Mouse (Mus musculus): ENCODE measurements around the gene Phf21a. TPM values are rescaled to one million over a fixed set of nuclear protein-coding genes. Genes with fewer than 3 reads are reported as not detected.

Phf21a gene
- polyA plus RNA-seq, 1 experiment from 2014 or later = 2.6 TPM

GRCm38 (mm10) chr2:92361795-92362194 lies 268.9 kb downstream of the Phf21a start:
- no peak overlapping the region for H3K9ac ChIP-seq
- H3K4me3 ChIP-seq (replicated peaks) = no peak overlapping the region
- WGBS (ENCODE audit: insufficient replicate concordance) = 62% methylated on average over 8 of the region's 8 CpGs
- H3K27me3 ChIP-seq = 0 out of 2 replicates have a peak, but pooled peaks cover 2% of the 10 kb centered on the region
- no peak overlapping the region for H3K27ac ChIP-seq (replicated peaks)
- H3K36me3 ChIP-seq (replicated peaks) = peaks cover 5% of the 10 kb centered on the region; the same call in 1 of the 2 replicates
- no peaks in the 10 kb centered on the region; the same call in 1 of the 2 replicates for H3K4me1 ChIP-seq (replicated peaks)
- H3K9me3 ChIP-seq (replicated peaks) = no peaks in the 10 kb centered on the region
- no peak overlapping the region for H3K4me2 ChIP-seq
- ATAC-seq (ENCODE audit: insufficient read depth) = no peak

GRCm38 (mm10) chr2:92362571-92363228 lies 269.8 kb downstream of the Phf21a start:
- Histone ChIP-seq H3K4me2 (no peak overlapping the region), H3K27ac (replicated peaks) (no peak overlapping the region), H3K4me1 (replicated peaks) (no peaks in the 10 kb centered on the region; the same call in 1 of the 2 replicates), H3K9ac (no peak overlapping the region), H3K4me3 (replicated peaks) (no peak overlapping the region), H3K36me3 (replicated peaks) (peaks cover 5% of the 10 kb centered on the region; the same call in 1 of the 2 replicates), H3K27me3 (0 out of 2 replicates have a peak, but pooled peaks cover 8% of the 10 kb centered on the region), H3K9me3 (replicated peaks) (no peaks in the 10 kb centered on the region)
- WGBS (ENCODE audit: insufficient replicate concordance) = 73% methylated on average over 6 of the region's 6 CpGs
- no peak for ATAC-seq (ENCODE audit: insufficient read depth)

- peaks cover 22% of the 10 kb centered on the region for H3K27me3 ChIP-seq
- H3K4me2 ChIP-seq = no peak overlapping the region
- no peak overlapping the region for H3K27ac ChIP-seq (replicated peaks)
- no peak for ATAC-seq (ENCODE audit: insufficient read depth)
- H3K4me1 ChIP-seq (replicated peaks) = no peaks in the 10 kb centered on the region; the same call in 1 of the 2 replicates
- H3K36me3 ChIP-seq (replicated peaks) = no peaks in the 10 kb centered on the region
- WGBS (ENCODE audit: insufficient replicate concordance) = 71% methylated on average over 4 of the region's 4 CpGs
- no peak overlapping the region for H3K9ac ChIP-seq
- no peaks in the 10 kb centered on the region for H3K9me3 ChIP-seq (replicated peaks)
- H3K4me3 ChIP-seq (replicated peaks) = no peak overlapping the region
These were observed 271.2 kb downstream of the Phf21a start for GRCm38 (mm10) chr2:92364086-92364485.

DNA sequence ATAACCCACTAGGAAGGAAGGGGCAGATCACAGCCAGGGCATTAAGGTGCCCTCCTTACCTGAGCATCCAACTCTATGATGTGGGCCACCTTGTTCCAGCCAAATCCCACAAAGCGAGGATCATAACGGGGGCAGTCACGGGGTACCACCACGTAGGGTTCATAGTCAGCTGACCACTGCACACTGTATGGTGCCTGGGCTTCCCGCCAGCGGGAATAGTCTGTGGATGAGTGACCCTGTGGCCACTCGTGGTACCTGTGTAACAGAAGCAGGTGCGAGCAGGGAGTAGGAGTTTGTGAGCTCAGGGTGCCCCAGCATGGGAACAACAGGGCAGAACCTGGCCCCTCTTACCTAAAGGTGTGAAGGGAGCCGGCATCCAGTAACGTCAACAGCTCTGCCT lies 272.7 kb downstream of the Phf21a start:
- peaks cover 3% of the 10 kb centered on the region for H3K4me1 ChIP-seq (replicated peaks)
- H3K27ac ChIP-seq (replicated peaks) = no peak overlapping the region
- H3K4me2 ChIP-seq = no peak overlapping the region
- H3K4me3 ChIP-seq (replicated peaks) = no peak overlapping the region
- H3K27me3 ChIP-seq = peaks cover 37% of the 10 kb centered on the region
- no peaks in the 10 kb centered on the region for H3K9me3 ChIP-seq (replicated peaks)
- no peak overlapping the region for H3K9ac ChIP-seq
- ATAC-seq (ENCODE audit: insufficient read depth) = no peak
- H3K36me3 ChIP-seq (replicated peaks) = no peaks in the 10 kb centered on the region
- WGBS (ENCODE audit: insufficient replicate concordance) = 73% methylated on average over 10 of the region's 10 CpGs

DNA sequence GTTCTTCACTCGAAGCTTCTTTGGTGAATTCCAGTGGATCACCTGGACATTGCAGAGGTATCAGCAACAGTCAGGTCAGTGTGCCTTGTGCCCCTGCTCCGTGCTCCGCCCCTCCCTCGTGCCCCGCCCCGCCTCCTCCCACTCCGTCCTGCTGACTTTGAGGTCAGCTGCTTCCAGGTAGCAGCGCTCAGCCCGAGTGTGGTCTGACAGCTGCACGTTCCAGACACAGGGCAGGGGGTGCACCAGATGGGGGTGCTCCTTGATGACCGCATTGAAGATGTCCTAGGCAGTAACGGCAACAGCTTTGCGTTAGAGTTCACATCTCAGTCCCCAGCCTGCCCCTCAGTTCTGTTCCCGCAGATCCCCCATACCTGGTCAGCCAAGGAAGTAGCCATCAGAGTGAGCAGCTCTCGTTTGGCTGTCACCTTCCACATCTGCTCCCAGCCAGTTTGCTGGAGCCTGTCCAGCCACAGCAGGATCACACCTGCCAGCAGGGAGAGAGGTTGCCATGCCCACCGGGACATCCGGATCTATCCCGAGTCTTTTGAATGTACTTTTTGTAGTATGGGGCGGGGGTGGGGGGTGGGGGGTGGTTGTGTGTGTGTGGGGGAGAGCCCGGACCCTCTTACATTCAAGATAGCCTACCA lies 274.6 kb downstream of the Phf21a start:
- no peak for ATAC-seq (ENCODE audit: insufficient read depth)
- Histone ChIP-seq H3K9ac (no peak overlapping the region), H3K4me1 (replicated peaks) (peaks cover 14% of the 10 kb centered on the region), H3K4me3 (replicated peaks) (no peak overlapping the region), H3K27ac (replicated peaks) (no peak overlapping the region), H3K9me3 (replicated peaks) (no peaks in the 10 kb centered on the region), H3K4me2 (no peak overlapping the region), H3K27me3 (peaks cover 56% of the 10 kb centered on the region), H3K36me3 (replicated peaks) (no peaks in the 10 kb centered on the region)
- 30% methylated on average over 20 of the region's 20 CpGs for WGBS (ENCODE audit: insufficient replicate concordance)

DNA sequence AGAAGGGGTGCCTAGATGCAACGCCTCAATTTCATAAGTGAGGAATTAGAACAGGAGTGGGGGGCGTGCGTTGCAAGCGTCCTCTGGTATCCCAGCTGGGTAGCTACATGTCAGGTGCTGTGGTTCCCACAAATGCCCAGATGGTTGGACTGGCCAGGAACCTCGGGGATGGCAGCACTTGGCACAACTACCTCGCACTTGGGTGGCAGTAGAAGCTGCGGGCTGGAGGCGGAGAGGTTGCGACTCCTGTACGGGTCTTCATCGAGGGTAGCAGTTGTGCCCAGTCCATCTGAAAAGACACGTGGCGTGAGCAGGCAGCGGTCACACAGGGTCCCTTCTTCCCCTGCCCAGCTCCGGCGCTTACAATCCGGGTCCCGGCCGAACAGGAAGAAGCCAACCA lies 277.5 kb downstream of the Phf21a start:
- Histone ChIP-seq H3K27ac (replicated peaks) (no peak overlapping the region), H3K4me1 (replicated peaks) (peaks cover 30% of the 10 kb centered on the region)

DNA sequence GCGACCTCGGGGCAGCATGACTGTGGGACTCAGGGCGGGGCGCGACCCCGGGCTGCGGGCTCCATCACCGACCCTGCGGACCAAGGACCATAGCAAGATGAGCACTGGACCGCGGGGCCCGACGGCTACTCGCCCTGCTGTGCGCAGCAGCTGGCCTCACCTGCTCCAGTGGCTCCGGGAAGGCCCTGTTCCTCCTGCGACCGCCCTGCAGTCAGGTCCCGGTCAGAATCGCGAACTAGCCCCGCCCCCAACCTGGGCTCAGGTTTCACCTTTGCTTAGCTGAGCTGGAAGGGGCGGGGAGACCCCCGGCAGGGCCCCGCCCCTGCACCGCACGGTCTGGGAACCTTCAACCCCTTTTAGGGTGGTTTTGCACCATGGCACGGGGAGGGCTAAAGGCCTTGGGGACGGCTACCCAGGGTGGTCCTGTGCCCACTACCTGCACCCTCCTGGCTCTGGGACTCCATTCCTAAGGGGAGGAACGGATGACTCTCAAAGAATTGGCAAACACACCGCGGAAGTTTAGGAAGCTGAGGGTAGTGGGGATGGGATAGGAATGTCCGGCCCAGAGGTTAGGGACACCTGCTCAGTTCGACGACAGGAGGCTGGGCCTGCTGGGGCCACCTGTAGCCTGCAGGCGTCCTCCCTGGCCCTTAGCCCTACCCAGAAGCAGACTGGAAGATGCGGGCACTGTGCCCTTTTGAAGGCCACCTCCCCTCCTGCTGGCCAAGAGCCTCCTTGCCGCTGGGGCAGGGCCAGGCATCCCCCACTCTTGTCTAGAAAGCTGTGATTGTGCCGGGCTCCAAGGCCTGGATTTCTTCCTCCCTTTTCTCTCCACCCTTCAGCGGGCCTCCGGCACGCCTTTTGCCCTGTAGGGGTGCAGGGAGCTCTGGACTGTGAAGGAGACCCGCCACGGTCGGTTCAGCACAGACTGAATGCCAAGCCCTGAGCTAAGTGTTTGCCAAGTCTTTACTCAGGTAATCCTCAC lies 278.2 kb downstream of the Phf21a start:
- Histone ChIP-seq H3K4me3 (replicated peaks) (peak overlapping the region; percentile 50), H3K36me3 (replicated peaks) (no peaks in the 10 kb centered on the region), H3K4me1 (replicated peaks) (peaks cover 36% of the 10 kb centered on the region), H3K27me3 (peaks cover 71% of the 10 kb centered on the region), H3K4me2 (peak overlapping the region; percentile 61), H3K27ac (replicated peaks) (no peak overlapping the region), H3K9ac (peak overlapping the region; percentile 37), H3K9me3 (replicated peaks) (no peaks in the 10 kb centered on the region)
- WGBS (ENCODE audit: insufficient replicate concordance) = 13% methylated on average over 45 of the region's 45 CpGs
- ATAC-seq (ENCODE audit: insufficient read depth) = 0 out of 2 replicates have a peak, but pooled peaks have one; percentile 1

More for the DNA sequence above, 277.5 kb downstream of the Phf21a start:
- peak overlapping the region; percentile 37 for H3K9ac ChIP-seq
- no peaks in the 10 kb centered on the region for H3K36me3 ChIP-seq (replicated peaks)
- H3K9me3 ChIP-seq (replicated peaks) = no peaks in the 10 kb centered on the region
- peak overlapping the region; percentile 61 for H3K4me2 ChIP-seq
- ATAC-seq (ENCODE audit: insufficient read depth) = no peak
- peaks cover 71% of the 10 kb centered on the region for H3K27me3 ChIP-seq
- H3K4me3 ChIP-seq (replicated peaks) = peak overlapping the region; percentile 50
- WGBS (ENCODE audit: insufficient replicate concordance) = 17% methylated on average over 19 of the region's 19 CpGs

GRCm38 (mm10) chr2:92371971-92372690 lies 279.2 kb downstream of the Phf21a start:
- H3K27ac ChIP-seq (replicated peaks) = no peak overlapping the region
- no peak overlapping the region for H3K4me3 ChIP-seq (replicated peaks)
- no peaks in the 10 kb centered on the region for H3K9me3 ChIP-seq (replicated peaks)
- H3K27me3 ChIP-seq = peaks cover 66% of the 10 kb centered on the region
- 0 out of 2 replicates have a peak, but pooled peaks cover 2% of the 10 kb centered on the region for H3K36me3 ChIP-seq (replicated peaks)
- WGBS (ENCODE audit: insufficient replicate concordance) = 53% methylated on average over 10 of the region's 10 CpGs
- H3K4me1 ChIP-seq (replicated peaks) = peaks cover 40% of the 10 kb centered on the region
- ATAC-seq (ENCODE audit: insufficient read depth) = no peak
- H3K9ac ChIP-seq = no peak overlapping the region
- H3K4me2 ChIP-seq = no peak overlapping the region

GRCm38 (mm10) chr2:92372767-92373436 lies 280.0 kb downstream of the Phf21a start:
- peaks cover 40% of the 10 kb centered on the region for H3K4me1 ChIP-seq (replicated peaks)
- H3K36me3 ChIP-seq (replicated peaks) = peaks cover 10% of the 10 kb centered on the region; the same call in 1 of the 2 replicates
- no peak overlapping the region; the same call in 1 of the 2 replicates for H3K4me2 ChIP-seq
- no peaks in the 10 kb centered on the region for H3K9me3 ChIP-seq (replicated peaks)
- H3K9ac ChIP-seq = no peak overlapping the region
- ATAC-seq (ENCODE audit: insufficient read depth) = no peak
- no peak overlapping the region for H3K4me3 ChIP-seq (replicated peaks)
- peaks cover 61% of the 10 kb centered on the region for H3K27me3 ChIP-seq
- WGBS (ENCODE audit: insufficient replicate concordance) = 56% methylated on average over 9 of the region's 9 CpGs
- H3K27ac ChIP-seq (replicated peaks) = no peak overlapping the region

DNA sequence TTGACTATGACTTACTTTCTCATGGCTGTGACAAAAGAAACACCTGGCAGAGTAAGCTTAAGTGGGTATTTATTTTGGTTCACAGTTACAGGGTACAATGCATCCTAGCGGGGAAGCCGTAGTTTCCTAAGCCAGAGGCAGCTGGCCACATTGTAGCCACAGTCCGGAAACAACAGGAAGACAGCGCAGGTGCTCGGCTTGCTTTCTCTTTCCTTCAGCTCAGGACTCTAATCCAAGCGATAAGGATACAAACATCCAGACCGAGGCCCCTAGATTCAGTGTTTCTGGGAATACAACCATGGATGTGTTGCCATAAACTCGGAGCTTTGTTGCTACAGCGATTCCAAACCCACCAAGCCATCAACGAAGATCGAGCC lies 280.5 kb downstream of the Phf21a start:
- ATAC-seq (ENCODE audit: insufficient read depth) = no peak
- peaks cover 56% of the 10 kb centered on the region for H3K27me3 ChIP-seq
- 61% methylated on average over 11 of the region's 11 CpGs for WGBS (ENCODE audit: insufficient replicate concordance)
- peaks cover 40% of the 10 kb centered on the region for H3K4me1 ChIP-seq (replicated peaks)
- peaks cover 15% of the 10 kb centered on the region for H3K36me3 ChIP-seq (replicated peaks)
- no peak overlapping the region for H3K4me3 ChIP-seq (replicated peaks)
- H3K9ac ChIP-seq = no peak overlapping the region
- H3K4me2 ChIP-seq = no peak overlapping the region; the same call in 1 of the 2 replicates
- H3K27ac ChIP-seq (replicated peaks) = no peak overlapping the region
- no peaks in the 10 kb centered on the region for H3K9me3 ChIP-seq (replicated peaks)

Data from liver, embryonic 15.5 days (tissue).